Mouse (Mus musculus): ENCODE measurements around the gene Cyp27a1.

Cyp27a1 gene

DNA sequence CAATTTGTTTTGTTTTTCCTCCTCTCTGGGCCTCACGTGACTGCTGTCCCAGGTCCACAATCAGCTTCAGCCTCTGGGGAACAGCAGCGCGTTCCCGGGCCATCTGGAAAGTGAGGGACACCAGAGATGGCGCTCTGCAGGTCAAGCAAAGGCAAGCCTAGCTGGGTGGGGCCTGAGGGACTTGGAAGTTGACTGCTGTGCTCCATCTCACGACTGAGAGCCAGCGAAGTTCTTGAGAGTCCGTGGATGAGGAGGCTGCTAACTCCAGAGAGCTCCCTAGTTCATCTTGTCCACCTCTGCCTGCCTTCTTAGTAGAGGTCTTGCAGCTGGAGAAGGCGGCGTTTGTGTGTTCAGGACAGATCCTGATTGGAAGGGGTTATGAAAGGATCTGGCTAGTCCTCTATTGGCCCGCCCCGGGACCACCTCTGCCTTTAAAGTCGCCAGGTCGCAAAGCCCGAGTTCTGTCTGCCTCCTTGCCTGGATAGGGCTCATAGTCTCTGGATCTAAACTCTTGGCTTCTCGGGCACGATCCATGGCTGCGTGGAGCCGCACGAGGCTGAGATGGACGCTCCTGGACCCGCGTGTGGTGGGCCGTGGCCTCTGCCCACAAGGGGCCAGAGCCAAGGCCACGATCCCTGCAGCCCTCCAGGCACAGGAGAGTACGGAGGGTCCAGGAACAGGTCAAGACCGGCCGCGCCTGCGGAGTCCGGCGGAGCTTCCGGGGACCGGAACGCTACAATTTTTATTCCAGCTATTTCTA lies at the start of gene Cyp27a1:
Gene Cyp27a1, plus strand, starts transcription at position 476 of the 760 bp plus-strand sequence.
- DNase-seq: peak; percentile 8

DNA sequence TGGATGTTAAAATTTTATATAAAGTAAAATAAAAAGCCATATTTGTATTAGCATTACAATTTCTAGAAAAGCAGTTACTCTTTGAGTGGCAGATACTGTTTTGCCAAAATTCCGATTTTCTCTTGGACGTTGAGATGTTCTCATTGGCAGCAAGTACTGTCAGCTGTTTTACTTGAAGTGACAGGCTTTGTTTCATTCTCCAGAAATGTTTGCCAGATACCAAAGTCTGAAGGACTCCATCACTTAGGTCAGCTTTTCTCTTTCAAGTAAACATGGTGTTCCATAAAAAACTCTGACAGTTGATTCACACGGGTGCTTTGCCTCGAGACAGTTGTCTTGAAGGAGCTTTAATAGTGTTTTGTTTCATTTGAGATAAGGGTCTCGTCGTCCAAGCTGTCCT lies 48.2 kb upstream of the Cyp27a1 start:
- DNase-seq: no peak

DNA sequence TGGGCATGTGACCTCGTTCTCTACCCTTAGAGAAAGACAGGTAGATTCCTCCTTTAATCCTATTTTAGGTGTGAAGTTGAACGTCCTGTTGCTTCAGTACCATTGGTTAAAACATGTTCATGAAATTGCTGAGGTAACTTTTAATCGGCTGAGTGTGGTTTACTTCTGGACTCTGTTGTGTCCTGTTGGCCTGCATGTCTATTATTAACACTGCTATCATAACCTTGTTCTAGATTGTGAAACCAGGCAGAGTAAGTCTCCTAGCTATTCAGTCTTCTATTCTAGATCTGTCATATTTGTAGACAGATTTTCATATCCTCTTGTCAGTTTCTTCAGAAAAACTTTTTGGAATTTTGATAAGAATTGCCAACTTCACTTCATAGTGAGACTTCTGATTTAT lies 45.0 kb upstream of the Cyp27a1 start:
- DNase-seq: no peak

DNA sequence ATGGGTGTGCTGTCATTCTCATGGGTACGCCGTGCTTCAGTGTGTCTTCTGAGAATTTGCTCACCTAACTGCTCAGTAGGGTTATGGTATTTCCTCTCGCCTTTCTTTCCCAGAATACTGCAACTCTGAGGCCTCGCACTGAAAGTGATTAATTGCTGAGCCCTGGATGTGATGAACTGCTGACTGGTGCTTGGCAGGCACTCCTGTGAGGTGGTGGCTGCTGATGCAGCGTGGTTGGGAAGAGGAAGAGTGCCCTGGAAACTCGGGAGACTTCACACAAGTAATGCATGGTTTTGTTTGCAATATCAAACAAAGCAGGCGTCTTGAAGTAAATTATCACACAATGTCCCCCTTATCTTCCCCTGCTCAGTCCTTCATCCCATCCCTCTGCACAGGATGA lies 40.6 kb upstream of the Cyp27a1 start:
- DNase-seq: no peak

DNA sequence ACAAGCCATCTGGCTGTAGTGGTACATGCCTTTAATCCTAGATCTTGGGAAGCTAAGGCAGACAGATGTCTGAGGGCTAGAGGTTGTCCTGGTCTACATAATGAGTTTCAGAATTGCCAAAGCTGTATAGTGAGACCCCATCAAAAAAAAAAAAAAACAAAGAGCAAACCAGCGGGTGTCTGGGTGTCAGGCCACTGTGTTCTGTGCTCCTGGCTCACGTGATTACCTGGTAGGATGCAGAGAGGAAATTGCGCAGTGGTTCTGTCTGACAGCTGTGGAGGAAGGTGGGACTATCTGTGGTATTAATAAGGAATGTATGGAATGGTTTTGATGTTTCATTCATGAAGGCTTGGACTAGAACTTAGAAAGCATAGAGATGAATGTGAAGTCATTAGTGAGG lies 36.5 kb upstream of the Cyp27a1 start:
- no peak for DNase-seq

DNA sequence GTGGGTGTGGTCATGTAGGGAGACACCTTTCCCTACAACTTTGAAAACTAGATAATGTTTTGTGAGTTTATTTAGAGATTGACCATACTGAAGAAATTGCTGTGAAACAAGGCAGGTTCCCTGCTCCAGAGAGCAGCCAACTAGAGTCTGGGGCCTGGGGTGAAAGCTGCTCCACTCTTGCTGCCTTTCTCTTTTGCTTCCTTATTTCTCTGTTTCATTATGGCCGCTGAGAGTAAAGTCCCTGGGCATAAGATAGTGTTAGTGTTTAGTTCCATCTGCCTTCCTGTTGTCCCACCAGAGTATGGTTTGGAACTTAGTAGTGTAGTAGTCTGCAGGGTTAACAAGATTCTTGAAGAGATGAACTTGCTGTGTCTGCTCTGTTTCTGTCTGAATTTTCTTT lies 35.5 kb upstream of the Cyp27a1 start:
- no peak for DNase-seq

DNA sequence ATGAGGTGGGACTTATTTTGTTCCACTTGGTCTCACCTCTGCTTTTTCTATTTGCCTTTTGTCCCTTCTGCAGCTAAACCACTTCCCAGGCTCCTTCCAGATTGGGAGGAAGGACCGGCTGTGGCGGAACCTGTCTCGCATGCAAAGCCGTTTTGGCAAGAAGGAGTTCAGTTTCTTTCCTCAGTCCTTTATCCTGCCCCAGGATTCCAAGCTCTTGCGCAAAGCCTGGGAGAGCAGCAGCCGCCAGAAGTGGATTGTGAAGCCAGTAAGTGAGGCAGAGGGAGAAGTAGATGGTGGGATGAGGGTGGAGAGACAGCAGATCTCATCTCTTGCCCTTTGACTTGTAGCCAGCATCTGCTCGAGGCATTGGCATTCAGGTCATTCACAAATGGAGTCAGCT lies 26.2 kb upstream of the Cyp27a1 start:
- no peak for DNase-seq

DNA sequence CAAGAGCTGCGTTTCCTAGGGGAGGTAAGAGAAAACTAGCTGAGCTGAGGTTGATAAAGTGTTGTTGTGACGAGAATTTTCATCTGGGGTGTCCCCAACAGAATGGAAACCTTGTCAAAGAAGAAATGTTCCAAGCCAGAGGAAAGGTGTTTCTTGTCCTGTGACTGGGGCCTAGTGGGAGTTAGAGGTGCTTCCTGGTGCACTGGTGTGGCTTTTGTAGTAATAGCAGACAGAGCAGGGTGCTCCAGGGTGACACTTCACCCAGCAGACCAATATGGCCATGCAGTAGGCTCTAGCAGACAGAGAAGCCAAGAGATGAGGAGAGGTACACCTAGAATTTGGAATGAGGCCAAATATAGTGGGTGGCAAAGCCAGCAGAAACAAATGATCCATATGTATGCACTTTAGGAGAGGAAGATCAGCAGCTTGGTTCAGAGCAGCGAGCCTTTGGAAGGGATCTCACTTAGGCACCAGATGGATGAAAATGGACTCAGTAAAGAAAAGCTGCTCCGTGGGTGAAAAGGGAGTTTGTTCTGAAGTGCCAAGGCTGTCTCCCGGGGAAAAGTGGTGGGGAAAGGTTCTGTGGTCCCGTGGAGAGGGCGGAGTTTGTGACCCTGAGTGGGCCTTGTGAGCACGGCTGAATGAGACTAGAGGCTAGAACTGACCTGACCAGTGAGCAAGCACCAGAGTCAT lies 19.3 kb upstream of the Cyp27a1 start:
- no peak for DNase-seq

DNA sequence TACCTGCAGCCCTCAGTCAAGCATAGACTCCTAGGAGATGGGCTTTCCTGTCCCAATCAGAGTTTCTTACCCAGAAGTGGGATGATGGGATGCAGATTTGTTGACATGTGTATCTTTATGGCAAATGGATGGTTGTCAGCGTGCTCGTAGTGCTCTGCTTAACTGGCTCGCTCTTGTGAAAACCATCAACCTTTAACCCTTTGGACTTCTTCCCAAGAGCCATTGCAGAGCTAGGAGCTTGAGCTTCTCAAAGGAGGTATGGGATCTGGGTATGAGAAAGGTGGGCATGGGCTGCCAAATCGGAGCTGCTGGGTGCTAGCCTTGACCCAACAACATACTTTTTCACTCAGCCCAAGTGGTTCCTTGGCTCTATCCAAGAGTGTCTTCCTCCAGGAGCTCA lies 17.5 kb upstream of the Cyp27a1 start:
- DNase-seq: no peak

DNA sequence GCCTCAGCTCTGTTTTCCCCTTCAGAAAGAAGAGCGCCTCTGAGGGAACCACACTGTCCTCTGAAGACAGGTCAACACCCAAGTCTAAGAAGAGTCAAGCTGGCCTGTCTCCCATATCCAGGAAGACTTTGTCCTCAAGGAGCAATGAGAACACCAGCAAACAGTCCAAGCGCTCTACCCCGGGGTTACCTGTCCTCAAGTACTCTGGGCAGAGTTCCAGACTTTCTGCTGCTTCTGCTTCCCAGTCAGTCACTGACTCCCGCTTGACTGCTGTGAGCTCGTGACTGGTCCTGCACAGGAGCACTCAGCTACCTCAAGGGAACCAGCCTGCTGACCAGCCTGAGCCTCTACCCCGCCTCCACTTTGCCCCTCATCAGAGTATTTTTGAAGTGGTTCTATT lies 16.0 kb upstream of the Cyp27a1 start:
- DNase-seq: no peak

DNA sequence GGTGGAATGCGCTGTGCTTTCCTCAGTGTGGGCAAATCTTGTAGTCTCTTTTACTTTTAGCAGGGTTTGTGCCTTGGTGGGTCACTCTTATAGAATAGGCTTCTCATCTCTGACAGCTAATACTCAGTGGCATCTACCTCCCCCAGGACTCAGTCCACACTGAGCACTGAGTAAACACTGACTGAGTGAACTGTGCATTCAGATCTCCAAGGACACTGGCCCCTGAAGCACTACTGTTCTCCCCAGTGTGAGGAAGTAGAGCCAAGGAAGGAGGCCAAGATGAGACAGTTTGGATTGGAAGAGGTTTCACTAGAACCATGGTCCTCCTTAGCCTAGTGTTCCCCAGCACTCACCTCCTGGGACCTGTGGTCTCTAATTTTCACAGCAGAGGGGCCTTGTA lies 15.0 kb upstream of the Cyp27a1 start:
- DNase-seq: no peak

DNA sequence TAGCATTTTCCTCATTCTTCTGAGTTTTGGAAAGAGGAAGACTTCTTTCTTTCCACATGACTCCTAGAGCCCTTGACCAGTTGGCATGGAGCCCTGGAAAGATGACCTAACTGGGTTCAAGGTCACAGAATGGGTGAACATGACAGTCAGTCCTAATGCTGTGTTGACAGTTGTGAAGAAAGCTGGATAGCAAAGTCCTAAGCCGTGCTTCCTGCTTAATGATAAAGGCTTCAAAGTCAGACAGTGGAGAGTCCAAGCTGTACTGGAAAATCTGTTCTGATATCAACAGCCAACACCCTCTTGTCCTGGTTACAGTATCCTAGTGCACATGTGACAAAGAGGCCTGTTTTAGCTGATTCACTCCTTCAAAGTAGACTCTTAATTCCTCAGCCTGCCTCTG lies 14.6 kb upstream of the Cyp27a1 start:
- DNase-seq: no peak

DNA sequence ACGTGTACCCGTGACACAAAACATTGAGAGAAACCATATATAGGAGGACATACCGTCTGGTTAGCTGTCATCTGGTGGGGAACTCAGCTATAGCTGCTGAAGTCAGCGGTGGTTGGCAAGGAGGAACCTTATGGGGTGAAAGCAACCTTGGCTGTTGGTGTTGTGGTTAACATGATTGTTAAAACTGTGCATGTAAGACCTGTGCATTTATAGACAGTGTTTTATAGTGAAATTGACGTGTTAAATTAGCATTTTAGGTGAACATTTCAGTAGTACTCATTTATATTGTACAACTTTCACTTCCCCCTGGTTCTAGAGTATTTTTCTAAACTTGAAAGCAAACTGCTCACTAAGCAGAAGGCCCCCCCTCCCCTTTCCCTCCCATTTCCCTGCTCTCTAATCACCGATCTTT lies 11.2 kb upstream of the Cyp27a1 start:
- no peak for DNase-seq

DNA sequence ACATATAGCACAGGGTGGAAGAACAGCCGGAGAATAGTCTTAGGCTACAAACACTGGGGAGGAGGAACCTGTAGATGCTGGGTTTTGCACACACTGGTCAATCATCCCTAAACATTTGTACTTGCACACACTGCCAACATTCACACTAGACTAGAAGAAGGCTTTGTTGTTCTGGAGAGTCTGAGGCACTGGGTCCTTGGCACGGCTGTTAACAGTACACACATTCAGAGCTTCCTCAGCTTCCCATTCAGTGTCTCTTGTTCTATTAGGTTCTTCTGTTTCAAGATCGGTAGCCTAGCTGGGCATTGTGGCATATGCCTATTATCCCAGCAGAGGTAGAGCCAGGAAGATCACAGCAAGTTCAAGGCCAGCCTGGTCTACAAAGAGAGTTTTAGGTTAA lies 9.2 kb upstream of the Cyp27a1 start:
- DNase-seq: no peak

DNA sequence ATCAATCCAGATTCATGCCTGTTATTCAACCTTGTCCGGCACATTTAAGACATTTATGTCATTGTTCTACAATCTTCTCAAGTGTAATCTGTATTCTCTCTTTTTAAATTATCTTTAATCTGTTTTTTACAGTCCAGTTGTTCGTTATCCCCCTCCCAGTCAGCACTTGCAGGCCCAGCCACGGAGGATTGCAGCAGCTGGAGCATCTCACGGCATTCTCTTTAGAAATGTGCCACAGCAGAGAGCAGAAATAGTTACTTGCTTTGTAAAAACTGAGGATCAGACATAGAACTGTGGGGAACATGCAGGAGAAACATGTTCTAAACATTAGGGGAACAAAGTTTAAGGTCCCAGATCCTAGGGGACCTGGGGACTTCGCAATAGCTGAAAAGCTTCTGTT lies 8.4 kb upstream of the Cyp27a1 start:
- DNase-seq: no peak

DNA sequence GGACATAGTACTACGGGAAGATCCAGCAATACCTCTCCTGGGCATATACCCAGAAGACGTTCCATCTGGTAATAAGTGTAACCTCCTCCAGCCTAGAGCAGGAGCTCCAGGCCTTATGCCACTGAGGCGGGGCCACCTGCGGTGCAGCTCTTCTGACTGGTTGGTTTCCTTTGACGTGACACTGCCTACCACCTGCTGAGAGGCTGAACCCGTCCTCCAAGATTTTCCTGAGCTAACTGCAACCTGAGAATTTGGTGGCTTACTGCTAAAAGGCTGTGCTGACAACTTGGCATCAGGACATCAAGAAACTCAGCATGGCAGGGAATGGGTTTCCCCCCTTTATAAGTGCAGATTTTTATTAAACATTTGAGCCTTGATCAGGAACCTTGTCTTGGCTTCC lies 3.8 kb upstream of the Cyp27a1 start:
- DNase-seq: no peak

DNA sequence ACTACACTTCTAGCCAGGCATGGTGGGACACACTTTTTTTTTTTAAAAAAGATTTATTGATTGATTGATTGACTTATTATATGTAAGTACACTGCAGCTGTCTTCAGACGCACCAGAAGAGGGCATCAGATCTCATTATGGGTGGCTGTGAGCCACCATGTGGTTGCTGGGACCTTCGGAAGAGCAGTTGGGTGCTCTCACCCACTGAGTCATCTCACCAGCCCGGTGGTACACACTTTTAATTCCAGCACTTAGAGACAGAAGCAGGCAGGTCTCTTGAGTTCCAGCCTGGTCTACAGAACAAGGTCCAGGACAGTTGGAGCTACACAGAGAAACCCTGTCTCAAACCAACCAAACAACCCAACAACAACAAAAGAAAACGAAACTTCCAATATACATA lies 1.3 kb upstream of the Cyp27a1 start:
- no peak for DNase-seq

DNA sequence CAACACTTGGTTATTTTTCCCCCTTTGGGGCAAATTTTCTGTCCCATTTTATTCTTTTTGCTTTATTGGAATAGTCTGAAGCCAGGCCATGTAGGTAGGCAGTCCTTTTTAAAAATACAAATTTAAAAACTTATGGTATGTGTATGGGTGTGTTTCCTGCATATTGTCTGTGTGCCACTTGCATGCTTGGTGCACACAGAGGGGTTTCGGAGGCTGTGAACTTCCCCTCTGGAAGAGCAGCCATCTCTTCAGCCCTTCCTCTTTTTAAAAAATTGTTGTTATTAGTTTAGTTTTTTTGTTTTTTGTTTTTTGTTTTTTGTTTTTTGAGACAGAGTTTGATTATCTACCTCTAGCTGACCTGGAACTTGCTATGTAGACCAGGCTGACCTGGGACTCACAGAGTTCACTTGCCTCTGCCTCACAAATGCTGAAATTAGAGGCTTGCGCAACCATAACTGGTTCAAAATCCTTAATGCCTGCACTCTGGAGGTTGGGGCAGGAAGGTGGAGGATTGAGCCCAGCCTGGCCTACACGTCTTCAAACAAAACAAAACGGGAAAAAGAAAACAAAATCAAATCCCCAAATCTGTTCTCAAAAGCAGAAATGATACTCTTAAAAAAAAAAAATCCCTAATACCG lies 794 bp upstream of the Cyp27a1 start:
- no peak for DNase-seq

DNA sequence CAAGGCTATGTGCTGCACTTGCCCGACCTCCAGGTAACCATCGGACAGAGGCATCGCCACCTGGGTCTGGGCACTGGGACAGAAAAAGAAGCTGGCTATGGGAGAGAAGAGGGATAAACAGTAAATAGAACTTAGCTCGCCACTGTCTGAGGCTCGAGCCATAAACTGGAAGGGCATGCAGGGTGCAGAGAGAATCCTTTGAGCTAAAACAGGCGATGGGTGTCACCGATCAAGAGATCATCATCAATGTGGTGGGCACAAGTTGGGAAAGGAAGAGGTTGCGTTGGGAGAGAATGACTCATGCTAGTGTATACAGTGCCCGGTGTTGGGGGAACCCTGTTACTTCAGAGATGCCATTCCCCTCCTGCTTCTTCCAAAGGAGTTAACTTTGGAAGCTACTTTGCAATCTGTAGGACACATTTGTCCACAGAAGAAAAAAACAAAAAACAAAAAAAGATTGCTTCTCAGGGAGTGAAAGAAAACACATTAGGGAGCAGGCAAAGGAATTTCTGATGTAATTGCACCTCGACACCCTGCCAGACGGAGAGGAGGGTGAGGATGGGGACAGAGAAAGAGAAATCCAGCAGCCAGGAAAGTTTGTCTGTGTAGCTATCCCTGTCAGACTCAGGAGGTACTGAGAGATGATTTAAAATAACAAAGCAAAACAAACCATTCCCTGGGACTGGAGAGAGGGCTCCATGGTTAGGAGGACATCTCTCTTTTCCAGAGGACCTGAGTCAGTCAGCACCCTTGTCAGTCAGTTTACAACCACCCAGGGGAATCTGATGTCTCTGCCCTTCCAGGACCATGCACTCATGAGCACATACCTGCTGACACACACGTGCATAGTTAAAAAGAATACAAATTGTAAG lies 721 bp downstream of the Cyp27a1 start:
- DNase-seq: no peak

DNA sequence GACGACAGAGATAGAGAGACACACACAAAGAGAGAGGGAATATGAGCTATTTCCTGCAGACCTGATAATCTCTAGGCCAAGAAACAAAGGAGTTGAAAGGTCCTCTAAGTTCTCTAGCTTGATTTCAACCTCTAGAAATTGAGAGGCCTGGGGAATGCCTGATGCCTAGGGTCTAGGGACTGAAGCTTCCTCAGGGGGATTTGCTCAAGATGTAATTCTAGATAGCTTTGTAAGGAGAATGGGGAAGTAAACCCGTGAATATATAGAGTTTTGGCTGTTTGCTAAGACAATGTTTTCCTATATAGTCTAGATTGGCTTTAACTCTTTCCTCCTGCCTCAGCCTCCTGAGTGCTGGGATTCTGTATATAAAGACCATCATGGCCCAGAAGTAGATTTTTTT lies 1.6 kb downstream of the Cyp27a1 start:
- DNase-seq: no peak

DNA sequence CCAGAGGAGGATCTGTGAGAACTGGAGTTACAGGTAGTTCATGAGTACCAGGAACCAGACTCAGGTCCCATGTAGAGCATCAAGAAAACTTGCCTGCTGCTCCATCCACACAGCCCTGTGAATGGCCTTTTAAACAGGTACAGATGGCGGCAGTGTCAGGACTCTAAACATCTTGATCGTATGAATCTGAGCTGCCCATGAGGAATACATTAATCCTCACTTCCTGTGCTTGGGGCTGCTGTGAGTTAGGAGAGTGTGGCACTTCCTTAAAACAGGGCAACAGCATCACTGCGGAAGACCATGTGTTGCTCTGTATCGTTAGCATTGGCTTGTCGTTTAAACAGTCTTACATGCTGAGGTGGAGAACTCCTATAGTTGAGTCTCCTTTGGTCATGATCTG lies 2.1 kb downstream of the Cyp27a1 start:
- no peak for DNase-seq

DNA sequence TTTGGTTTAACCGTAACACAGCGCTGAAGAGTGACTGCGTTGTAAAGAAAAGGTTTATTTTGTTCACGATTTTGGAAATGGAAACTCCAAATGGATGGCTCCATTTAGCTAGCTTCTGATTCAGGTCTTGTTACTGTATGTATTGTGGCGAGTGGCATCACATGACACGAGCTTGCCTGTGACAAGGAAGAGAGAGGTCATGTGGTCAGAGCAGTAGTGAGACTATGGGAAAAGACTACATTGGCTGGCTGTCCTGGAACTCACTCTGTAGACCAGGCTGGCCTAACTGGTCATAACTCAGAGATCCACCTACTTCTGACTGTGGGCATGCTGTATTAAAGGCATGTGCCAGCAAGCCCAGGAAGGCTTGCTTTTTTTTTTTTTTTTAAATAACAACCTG lies 2.5 kb downstream of the Cyp27a1 start:
- no peak for DNase-seq

DNA sequence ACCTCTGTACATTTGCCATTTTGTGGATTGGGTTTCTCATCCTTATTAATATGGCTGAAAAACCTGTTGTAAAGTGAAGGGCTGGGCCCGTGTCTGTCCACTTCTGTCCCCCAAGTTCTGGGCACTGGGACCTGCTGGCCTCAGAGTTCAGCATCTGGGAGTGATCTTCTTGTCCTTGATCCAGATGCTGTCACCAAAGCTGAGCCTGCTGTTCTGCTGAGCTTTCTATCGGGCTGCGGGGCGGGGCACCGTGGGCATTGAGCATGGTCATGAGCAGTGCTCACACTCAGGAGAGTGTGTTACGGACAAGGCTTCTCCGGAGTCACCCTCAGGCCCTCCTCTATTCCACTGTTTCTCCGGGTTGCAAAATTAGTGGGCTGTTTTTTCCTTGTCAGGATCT lies 4.7 kb downstream of the Cyp27a1 start:
- no peak for DNase-seq

Measured in cerebellum, adult 11 months (tissue).